Mouse (Mus musculus): ENCODE measurements around the gene Osbpl10.

- no peak for TF ChIP-seq POLR2A (IDR thresholded peaks at IDR 0.05; ENCODE audit: low read depth, low read length)
- TF ChIP-seq CTCF (IDR thresholded peaks at IDR 0.05; ENCODE audit: extremely low read depth, insufficient read length, insufficient replicate concordance, low read depth, low read length) = no peak
Measured at GRCm38 (mm10) chr9:114960043-114960789, 18.2 kb upstream of the Osbpl10 start.

Data from small intestine, adult 2 months (tissue).